Mouse (Mus musculus) common myeloid progenitor, adult 5-6 weeks (primary cell): ENCODE measurements at regions not wholly inside any gene's neighbourhood (a gene's known extent, or its start where the extent isn't known, plus 50 kb on each side); places are given as distances from the start of the nearest gene placed in this dataset.

Experiments
- ATAC-seq: replicated peaks from 2 replicates; pipeline ENCODE4 v1.8.0; 2016; ENCODE audit warnings: low read depth, mild to moderate bottlenecking, moderate TSS enrichment, inconsistent platforms; ENCODE audit not compliant: poor library complexity, severe bottlenecking

- ATAC-seq, result 0 out of 2 replicates have a peak, but pooled peaks have one; percentile 29
Observed at GRCm38 (mm10) chr16:30732770-30733415, 133.4 kb downstream of the Fam43a start.

GRCm38 (mm10) chr16:30733478-30733877, 134.0 kb downstream of the Fam43a start:
- no peak for ATAC-seq

GRCm38 (mm10) chr16:30735360-30735759, 135.8 kb downstream of the Fam43a start:
- no peak for ATAC-seq

GRCm38 (mm10) chr16:30735969-30736368, 136.4 kb downstream of the Fam43a start:
- no peak for ATAC-seq

GRCm38 (mm10) chr16:30736662-30737326, 137.3 kb downstream of the Fam43a start:
- no peak for ATAC-seq

- ATAC-seq, result no peak
Observed at GRCm38 (mm10) chr16:30737524-30737923, 138.0 kb downstream of the Fam43a start.

- ATAC-seq, result no peak
Observed at GRCm38 (mm10) chr16:30739651-30740050, 140.1 kb downstream of the Fam43a start.

- no peak for ATAC-seq
Observed at GRCm38 (mm10) chr16:30741192-30741591, 141.7 kb downstream of the Fam43a start.

- ATAC-seq, result no peak
Observed at GRCm38 (mm10) chr16:30742474-30742873, 143.0 kb downstream of the Fam43a start.

- no peak for ATAC-seq
Observed at GRCm38 (mm10) chr16:30743566-30743965, 144.0 kb downstream of the Fam43a start.

- no peak for ATAC-seq
Observed at GRCm38 (mm10) chr16:30744237-30744636, 144.7 kb downstream of the Fam43a start.

- ATAC-seq, result no peak
Observed at GRCm38 (mm10) chr16:30745598-30746181, 146.2 kb downstream of the Fam43a start.

GRCm38 (mm10) chr16:30746211-30746610, 146.7 kb downstream of the Fam43a start:
- ATAC-seq, result no peak

GRCm38 (mm10) chr16:30749841-30750240, 150.3 kb downstream of the Fam43a start:
- no peak for ATAC-seq

- no peak for ATAC-seq
Observed at GRCm38 (mm10) chr16:30755771-30756170, 156.2 kb downstream of the Fam43a start.

- no peak for ATAC-seq
Observed at GRCm38 (mm10) chr16:30756678-30757077, 157.2 kb downstream of the Fam43a start.

GRCm38 (mm10) chr16:30757556-30757955, 158.0 kb downstream of the Fam43a start:
- ATAC-seq, result no peak

GRCm38 (mm10) chr16:30758041-30758440, 158.5 kb downstream of the Fam43a start:
- no peak for ATAC-seq

GRCm38 (mm10) chr16:30759503-30759902, 160.0 kb downstream of the Fam43a start:
- no peak for ATAC-seq

GRCm38 (mm10) chr16:30761201-30761710, 161.7 kb downstream of the Fam43a start:
- ATAC-seq, result no peak

- no peak for ATAC-seq
Observed at GRCm38 (mm10) chr16:30762898-30763595, 163.5 kb downstream of the Fam43a start.
